Mouse (Mus musculus): ENCODE results near the gene 1810024B03Rik. TPM values are rescaled to one million over a fixed set of nuclear protein-coding genes. Genes with fewer than 3 reads are reported as not detected.

The 1810024B03Rik gene
- total RNA-seq, 1 experiment: 1.8 TPM

- Histone ChIP-seq H3K9ac (ENCODE audit: insufficient read depth, low read depth, low read length, poor library complexity, severe bottlenecking) (no peak overlapping the region), H3K36me3 (ENCODE audit: control insufficient read depth, insufficient read depth, low read length, poor library complexity, severe bottlenecking) (no peaks in the 10 kb centered on the region), H3K9me3 (ENCODE audit: control insufficient read depth, insufficient read depth, low read depth, low read length) (no peaks in the 10 kb centered on the region), H3K4me1 (ENCODE audit: control insufficient read depth in 2 of 2, insufficient read depth in 2 of 2, low read length in 2 of 2, poor library complexity in 1 of 2) (no peaks in the 10 kb centered on the region), H3K27ac (ENCODE audit: insufficient read depth, low read depth, low read length, poor library complexity, severe bottlenecking) (no peak overlapping the region), H3K4me3 (ENCODE audit: insufficient read depth in 1 of 2, low read depth in 1 of 2, low read length in 2 of 2, poor library complexity in 1 of 2, severe bottlenecking in 1 of 2) (no peak overlapping the region)
- no peak for DNase-seq (ENCODE audit: low read depth, low spot score)
- in situ Hi-C loops (cut with MboI; ENCODE audit: low sequenced_read_pairs in 2 of 2, unreplicated experiment in 2 of 2): no loop called here
- TF ChIP-seq MAFK (IDR thresholded peaks at IDR 0.05; ENCODE audit: insufficient read depth, low read depth, low read length) (no peak), ZC3H11A (IDR thresholded peaks at IDR 0.05; ENCODE audit: borderline replicate concordance, low read depth, low read length) (no peak)
Measured at GRCm38 (mm10) chr2:127165675-127166074, 42.4 kb downstream of the 1810024B03Rik start.

GRCm38 (mm10) chr2:127145699-127146098 lies 62.4 kb downstream of the 1810024B03Rik start:
- TF ChIP-seq HCFC1 (IDR thresholded peaks at IDR 0.05; ENCODE audit: borderline replicate concordance, insufficient read depth, low read length) (no peak), ZNF384 (IDR thresholded peaks at IDR 0.05; ENCODE audit: low read depth, low read length) (no peak), MAFK (IDR thresholded peaks at IDR 0.05; ENCODE audit: insufficient read depth, low read depth, low read length) (no peak), CHD2 (IDR thresholded peaks at IDR 0.05; ENCODE audit: low read depth, low read length) (no peak), ZC3H11A (IDR thresholded peaks at IDR 0.05; ENCODE audit: borderline replicate concordance, low read depth, low read length) (no peak)
- peaks cover 0 to 9% of the 10 kb centered on the region in 2 experiments; a peak in 2 of 4 replicates for H3K4me1 ChIP-seq (ENCODE audit: control insufficient read depth in 2 of 2, insufficient read depth in 2 of 2, low read length in 2 of 2, poor library complexity in 1 of 2)
- no peak overlapping the region for H3K27ac ChIP-seq (ENCODE audit: insufficient read depth, low read depth, low read length, poor library complexity, severe bottlenecking)
- DNase-seq (ENCODE audit: low read depth, low spot score): no peak
- H3K36me3 ChIP-seq (ENCODE audit: control insufficient read depth, insufficient read depth, low read length, poor library complexity, severe bottlenecking): peaks cover 7% of the 10 kb centered on the region
- H3K9ac ChIP-seq (ENCODE audit: insufficient read depth, low read depth, low read length, poor library complexity, severe bottlenecking): no peak overlapping the region
- in situ Hi-C loops (cut with MboI; ENCODE audit: low sequenced_read_pairs in 2 of 2, unreplicated experiment in 2 of 2): no loop called here
- H3K4me3 ChIP-seq (ENCODE audit: insufficient read depth in 1 of 2, low read depth in 1 of 2, low read length in 2 of 2, poor library complexity in 1 of 2, severe bottlenecking in 1 of 2): no peak overlapping the region
- H3K9me3 ChIP-seq (ENCODE audit: control insufficient read depth, insufficient read depth, low read depth, low read length): no peaks in the 10 kb centered on the region

GRCm38 (mm10) chr2:127143158-127144063 lies 64.7 kb downstream of the 1810024B03Rik start, which contains the start of gene Itpripl1:
Itpripl1 (minus strand) TSS chr2:127143442.
- in situ Hi-C loops (cut with MboI; ENCODE audit: low sequenced_read_pairs in 2 of 2, unreplicated experiment in 2 of 2): no loop called here
- Histone ChIP-seq H3K9me3 (ENCODE audit: control insufficient read depth, insufficient read depth, low read depth, low read length) (no peaks in the 10 kb centered on the region), H3K4me1 (ENCODE audit: control insufficient read depth in 2 of 2, insufficient read depth in 2 of 2, low read length in 2 of 2, poor library complexity in 1 of 2) (peaks cover 0 to 9% of the 10 kb centered on the region in 2 experiments; a peak in 2 of 4 replicates), H3K9ac (ENCODE audit: insufficient read depth, low read depth, low read length, poor library complexity, severe bottlenecking) (peak within 1 kb of the TSS; percentile 84), H3K36me3 (ENCODE audit: control insufficient read depth, insufficient read depth, low read length, poor library complexity, severe bottlenecking) (peaks cover 12% of the 10 kb centered on the region), H3K4me3 (ENCODE audit: insufficient read depth in 1 of 2, low read depth in 1 of 2, low read length in 2 of 2, poor library complexity in 1 of 2, severe bottlenecking in 1 of 2) (peak within 1 kb of the TSS; percentile 79 to 89), H3K27ac (ENCODE audit: insufficient read depth, low read depth, low read length, poor library complexity, severe bottlenecking) (0 out of 2 replicates have a peak within 1 kb of the TSS, but pooled peaks have one; percentile 11)
- DNase-seq (ENCODE audit: low read depth, low spot score): peak; percentile 44
- no peak for TF ChIP-seq MAFK (IDR thresholded peaks at IDR 0.05; ENCODE audit: insufficient read depth, low read depth, low read length)

- Histone ChIP-seq H3K9me3 (ENCODE audit: control insufficient read depth, insufficient read depth, low read depth, low read length) (no peaks in the 10 kb centered on the region), H3K4me1 (ENCODE audit: control insufficient read depth in 2 of 2, insufficient read depth in 2 of 2, low read length in 2 of 2, poor library complexity in 1 of 2) (peaks cover 0 to 13% of the 10 kb centered on the region in 2 experiments; a peak in 2 of 4 replicates), H3K4me3 (ENCODE audit: insufficient read depth in 1 of 2, low read depth in 1 of 2, low read length in 2 of 2, poor library complexity in 1 of 2, severe bottlenecking in 1 of 2) (peak overlapping the region; percentile 79 to 89), H3K9ac (ENCODE audit: insufficient read depth, low read depth, low read length, poor library complexity, severe bottlenecking) (peak overlapping the region; percentile 84), H3K27ac (ENCODE audit: insufficient read depth, low read depth, low read length, poor library complexity, severe bottlenecking) (0 out of 2 replicates have a peak overlapping the region, but pooled peaks have one; percentile 11), H3K36me3 (ENCODE audit: control insufficient read depth, insufficient read depth, low read length, poor library complexity, severe bottlenecking) (peaks cover 12% of the 10 kb centered on the region)
- no peak for TF ChIP-seq ZNF384 (IDR thresholded peaks at IDR 0.05; ENCODE audit: low read depth, low read length)
- TF ChIP-seq CHD2 (IDR thresholded peaks at IDR 0.05; ENCODE audit: low read depth, low read length): no peak
- TF ChIP-seq ZC3H11A (IDR thresholded peaks at IDR 0.05; ENCODE audit: borderline replicate concordance, low read depth, low read length): no peak
- no peak for TF ChIP-seq HCFC1 (IDR thresholded peaks at IDR 0.05; ENCODE audit: borderline replicate concordance, insufficient read depth, low read length)
- TF ChIP-seq MAFK (IDR thresholded peaks at IDR 0.05; ENCODE audit: insufficient read depth, low read depth, low read length): no peak
- no peak for DNase-seq (ENCODE audit: low read depth, low spot score)
- in situ Hi-C loops (cut with MboI; ENCODE audit: low sequenced_read_pairs in 2 of 2, unreplicated experiment in 2 of 2): no loop called here
Measured at GRCm38 (mm10) chr2:127142577-127143157, 65.4 kb downstream of the 1810024B03Rik start.

All from ES-E14 (cell line).